Mouse (Mus musculus) kidney, embryonic 14.5 days (tissue): ENCODE measurements around the gene Meis2. TPM values are rescaled to one million over a fixed set of nuclear protein-coding genes. Genes with fewer than 3 reads are reported as not detected.

Experiments used
- ATAC-seq: fragments of 200-750 bp; cut with Nextera tagmentation; 2 replicates; pipeline ENCODE4 v1.8.0; 2017; ENCODE audit warnings: moderate number of reproducible peaks, mild to moderate bottlenecking, moderate TSS enrichment, moderate library complexity; ENCODE audit not compliant: low FRiP score, low TSS enrichment
- H3K27ac ChIP-seq: fragments of 300-500 bp; sonication (generic); 2 replicates; pipeline ENCODE4 v1.5.1; 2014; ENCODE audit warnings: low read depth, mild to moderate bottlenecking, low read length, moderate library complexity, mixed read lengths
- H3K27me3 ChIP-seq: fragments of 300-500 bp; sonication (generic); 2 replicates; pipeline ENCODE4 v1.6.1; 2014; ENCODE audit warnings: mild to moderate bottlenecking, low read length; ENCODE audit not compliant: control insufficient read depth, insufficient read depth
- H3K36me3 ChIP-seq: fragments of 300-500 bp; sonication (generic); 2 replicates; pipeline ENCODE4 v1.6.1; 2014; ENCODE audit warnings: low read length, mixed read lengths; ENCODE audit not compliant: control insufficient read depth, insufficient read depth
- H3K4me1 ChIP-seq: fragments of 300-500 bp; sonication (generic); 2 replicates; pipeline ENCODE4 v1.6.1; 2014; ENCODE audit warnings: low read length, mixed read lengths; ENCODE audit not compliant: control insufficient read depth, insufficient read depth
- H3K4me2 ChIP-seq: fragments of 300-500 bp; sonication (generic); replicated peaks from 2 replicates; pipeline ENCODE4 v1.6.1; 2014; ENCODE audit warnings: low read depth, mild to moderate bottlenecking, low read length
- H3K4me3 ChIP-seq: fragments of 300-500 bp; sonication (generic); 2 replicates; pipeline ENCODE4 v1.5.1; 2014; ENCODE audit warnings: mild to moderate bottlenecking, low read length
- H3K9ac ChIP-seq: fragments of 300-500 bp; sonication (generic); 2 replicates; pipeline ENCODE4 v1.6.1; 2014; ENCODE audit warnings: low read depth, mild to moderate bottlenecking, low read length, moderate library complexity
- H3K9me3 ChIP-seq: fragments of 300-500 bp; sonication (generic); 2 replicates; pipeline ENCODE4 v1.6.1; 2016; ENCODE audit warnings: low read length; ENCODE audit not compliant: control insufficient read depth
- WGBS: fragments of 180-500 bp; shearing (Covaris S2); extraction: QIAGEN DNeasy Blood & Tissue Kit; methylation state at CpG from one replicate; pipeline ENCODE4 v1.1.7; 2014; 5-methylcytosine and 5-hydroxymethylcytosine counted together
- polyA plus RNA-seq: library from polyadenylated mRNA; unstranded; fragments of >200 nt; fragmentation: Nextera tagmentation; extraction: Ambion mirVana; gene quantifications from 2 replicates; pipeline ENCODE4 v1.2.1, GENCODE M21; 2014

Meis2 gene
- polyA plus RNA-seq, 1 experiment from 2014 or later: 112 TPM

DNA sequence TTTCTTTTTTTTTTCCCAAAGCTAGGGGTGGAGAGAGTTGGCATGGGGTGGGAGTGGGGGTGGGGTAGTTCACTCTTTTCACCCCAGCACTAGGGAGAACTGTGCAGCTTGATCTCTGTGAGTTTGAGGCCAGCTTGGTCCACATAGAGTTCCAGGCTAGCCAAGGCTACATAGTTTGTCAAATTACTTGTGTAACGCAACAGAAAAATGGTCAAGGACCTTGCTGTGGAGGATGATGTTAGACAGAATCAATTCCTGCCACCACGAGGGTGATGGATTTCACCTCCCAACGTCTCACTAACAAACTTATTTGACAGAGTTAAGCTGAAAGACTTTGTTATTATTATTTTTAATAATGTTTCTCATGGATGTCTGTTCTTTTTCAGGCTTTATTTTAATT, 139.9 kb downstream of the Meis2 start:
- no peaks in the 10 kb centered on the region for H3K27me3 ChIP-seq
- H3K27ac ChIP-seq: no peak overlapping the region
- ATAC-seq: no peak
- no peaks in the 10 kb centered on the region for H3K9me3 ChIP-seq
- H3K9ac ChIP-seq: no peak overlapping the region
- no peaks in the 10 kb centered on the region for H3K4me1 ChIP-seq
- 71% methylated on average over 3 of the region's 3 CpGs for WGBS
- no peak overlapping the region for H3K4me2 ChIP-seq
- no peak overlapping the region for H3K4me3 ChIP-seq
- H3K36me3 ChIP-seq: peaks cover 10% of the 10 kb centered on the region; the same call in 1 of the 2 replicates

DNA sequence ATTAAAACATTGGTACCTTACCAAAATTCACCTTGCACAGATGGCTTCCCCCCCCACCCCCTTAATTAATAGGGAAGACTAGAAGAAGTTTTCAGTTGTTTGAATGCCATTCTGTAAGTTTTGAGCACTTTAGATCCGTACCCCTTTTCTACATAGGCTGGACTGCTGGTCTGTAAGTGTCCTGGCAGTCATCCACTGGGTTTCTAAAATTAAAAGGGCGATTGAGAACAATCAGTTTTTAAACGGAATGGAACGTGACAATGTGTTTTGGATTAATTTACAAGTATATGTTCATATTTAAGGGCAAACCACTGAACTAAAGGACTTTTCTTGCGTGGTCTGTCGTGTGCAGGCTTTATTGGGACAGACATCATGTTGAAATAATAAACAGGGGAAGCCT, 141.2 kb downstream of the Meis2 start:
- Histone ChIP-seq H3K4me2 (no peak overlapping the region), H3K27ac (no peak overlapping the region), H3K4me1 (no peaks in the 10 kb centered on the region), H3K27me3 (no peaks in the 10 kb centered on the region), H3K9ac (no peak overlapping the region), H3K4me3 (no peak overlapping the region), H3K9me3 (no peaks in the 10 kb centered on the region), H3K36me3 (peaks cover 20% of the 10 kb centered on the region; the same call in 1 of the 2 replicates)
- ATAC-seq: no peak
- 87% methylated on average over 6 of the region's 6 CpGs for WGBS

DNA sequence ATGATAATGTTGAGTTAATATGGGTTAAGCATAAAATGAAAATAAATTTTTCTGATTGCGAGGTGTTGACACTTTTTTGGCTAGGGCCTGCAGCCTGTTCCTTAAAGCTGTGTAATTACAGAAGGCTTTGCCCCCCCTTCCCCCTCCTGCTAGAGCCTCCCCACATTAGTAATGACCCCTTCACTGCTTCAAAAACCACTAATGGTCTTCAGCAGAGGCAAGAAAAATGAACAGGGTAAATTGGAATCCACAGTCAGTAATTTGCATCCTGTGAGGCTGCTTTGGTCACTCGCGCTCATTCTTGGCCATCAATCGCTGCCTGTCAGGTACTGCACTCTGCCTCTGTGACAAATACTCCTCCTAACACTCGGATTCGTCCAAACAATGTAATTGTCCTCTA, 142.4 kb downstream of the Meis2 start:
- no peak overlapping the region for H3K9ac ChIP-seq
- H3K27ac ChIP-seq: no peak overlapping the region
- no peaks in the 10 kb centered on the region for H3K9me3 ChIP-seq
- H3K36me3 ChIP-seq: peaks cover 32% of the 10 kb centered on the region; the same call in 1 of the 2 replicates
- no peak overlapping the region for H3K4me3 ChIP-seq
- H3K4me1 ChIP-seq: no peaks in the 10 kb centered on the region
- 35% methylated on average over 6 of the region's 6 CpGs for WGBS
- ATAC-seq: no peak
- H3K27me3 ChIP-seq: no peaks in the 10 kb centered on the region
- no peak overlapping the region for H3K4me2 ChIP-seq

DNA sequence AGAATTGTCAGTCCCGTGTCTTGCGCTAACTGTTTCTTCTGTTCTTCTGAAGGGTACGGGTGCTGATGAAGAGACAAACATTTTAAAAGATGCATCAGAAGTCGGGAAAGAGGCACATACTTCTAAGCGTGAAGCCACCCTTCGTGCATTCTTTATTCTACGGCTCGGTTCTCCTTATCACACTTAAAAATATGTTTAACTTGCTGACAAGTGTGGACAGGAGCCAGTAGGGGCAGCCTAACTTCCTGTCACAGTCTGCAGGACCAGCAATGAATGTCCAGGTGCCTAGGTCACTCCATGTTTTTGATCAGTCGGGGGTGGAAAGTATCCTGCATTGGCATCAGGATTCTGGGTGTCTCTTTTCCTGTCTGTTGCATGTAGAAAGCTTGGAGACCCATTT, 144.0 kb downstream of the Meis2 start:
- Histone ChIP-seq H3K9ac (no peak overlapping the region), H3K4me1 (no peaks in the 10 kb centered on the region), H3K4me2 (no peak overlapping the region), H3K27ac (no peak overlapping the region), H3K27me3 (no peaks in the 10 kb centered on the region), H3K9me3 (no peaks in the 10 kb centered on the region), H3K4me3 (no peak overlapping the region), H3K36me3 (peaks cover 39% of the 10 kb centered on the region; the same call in 1 of the 2 replicates)
- no peak for ATAC-seq
- 78% methylated on average over 9 of the region's 9 CpGs for whole genome bisulfite sequencing

DNA sequence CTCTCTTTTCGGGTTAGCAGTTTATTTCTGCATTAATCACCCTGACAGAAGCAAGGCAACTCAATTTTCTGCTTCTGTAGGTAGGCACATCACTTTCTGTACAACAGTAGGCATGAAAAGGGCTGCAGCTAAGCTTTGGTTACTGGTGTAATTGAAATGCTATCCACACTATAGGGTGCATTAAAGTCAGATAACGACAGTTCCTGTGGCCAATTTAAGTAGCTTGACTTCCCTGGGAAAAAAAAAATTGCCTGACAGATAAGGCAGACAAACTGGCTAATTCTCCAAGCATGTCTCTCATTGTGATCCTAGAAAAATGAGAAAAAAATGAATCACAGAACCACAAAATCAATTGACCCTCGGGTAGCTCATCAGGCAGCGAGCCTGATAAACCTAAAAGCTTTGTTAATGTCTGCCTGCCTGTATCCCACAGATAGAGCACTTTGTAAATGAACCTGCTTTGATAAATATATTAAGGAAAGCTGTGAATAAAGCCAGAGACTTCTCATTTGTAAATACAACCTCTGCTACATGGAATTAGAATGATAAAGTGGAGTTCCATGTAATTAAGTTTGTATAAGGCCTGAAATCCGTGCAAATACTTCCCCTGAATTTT, 145.2 kb downstream of the Meis2 start:
- no peak overlapping the region for H3K4me3 ChIP-seq
- peaks cover 41% of the 10 kb centered on the region; the same call in 1 of the 2 replicates for H3K36me3 ChIP-seq
- no peak overlapping the region for H3K9ac ChIP-seq
- WGBS: 68% methylated on average over 5 of the region's 5 CpGs
- 0 out of 2 replicates have a peak, but pooled peaks cover 3% of the 10 kb centered on the region for H3K4me1 ChIP-seq
- H3K9me3 ChIP-seq: no peaks in the 10 kb centered on the region
- no peak overlapping the region for H3K4me2 ChIP-seq
- no peak for ATAC-seq
- no peaks in the 10 kb centered on the region for H3K27me3 ChIP-seq
- H3K27ac ChIP-seq: no peak overlapping the region

DNA sequence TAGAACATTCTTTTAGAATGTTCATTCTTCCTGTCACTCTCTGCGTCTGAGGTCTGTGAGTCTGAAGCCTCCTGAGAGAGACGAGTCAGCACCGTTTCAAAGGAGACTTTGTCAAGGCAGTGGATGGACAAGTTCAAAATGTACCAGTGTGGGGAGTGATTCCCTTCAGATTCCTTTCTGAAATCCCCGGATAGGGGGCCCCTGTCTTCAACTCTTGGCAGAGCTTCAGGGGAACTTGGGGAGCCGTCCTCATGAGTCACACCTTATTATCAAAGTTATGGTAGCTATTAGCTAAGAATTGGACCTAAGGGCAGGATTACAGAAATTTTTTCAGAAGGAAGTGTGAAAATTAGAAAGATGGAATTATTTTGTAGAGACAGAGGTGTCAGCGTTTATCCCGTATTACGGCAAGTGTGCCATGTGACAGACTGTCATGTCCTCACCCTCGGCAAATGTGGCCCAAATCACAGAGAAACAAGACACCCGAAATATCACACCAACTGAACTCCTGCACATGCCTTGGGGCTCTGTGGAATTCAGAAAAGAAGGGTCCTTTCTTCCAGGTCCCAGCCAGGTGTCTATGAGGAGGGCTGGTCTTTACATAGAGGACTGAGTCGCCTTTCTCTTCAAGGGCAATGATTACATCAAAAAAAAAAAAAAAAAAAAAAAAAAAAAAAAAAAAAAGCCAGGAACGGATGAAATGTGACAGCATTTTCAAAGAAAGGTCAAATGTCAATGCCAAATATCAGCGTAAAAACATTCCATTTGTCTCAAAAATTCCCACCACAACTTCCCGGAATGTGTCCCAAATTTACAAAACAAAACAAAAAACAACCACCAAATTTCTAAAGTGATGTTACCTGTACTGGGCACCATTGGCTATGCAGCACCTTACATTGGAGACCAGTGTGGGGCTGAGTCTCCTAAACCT, 146.2 kb downstream of the Meis2 start:
- Histone ChIP-seq H3K9me3 (no peaks in the 10 kb centered on the region), H3K9ac (no peak overlapping the region), H3K36me3 (peaks cover 41% of the 10 kb centered on the region; the same call in 1 of the 2 replicates), H3K4me1 (0 out of 2 replicates have a peak, but pooled peaks cover 3% of the 10 kb centered on the region), H3K27me3 (no peaks in the 10 kb centered on the region), H3K27ac (no peak overlapping the region), H3K4me3 (no peak overlapping the region), H3K4me2 (no peak overlapping the region)
- WGBS: 79% methylated on average over 14 of the region's 14 CpGs
- no peak for ATAC-seq

DNA sequence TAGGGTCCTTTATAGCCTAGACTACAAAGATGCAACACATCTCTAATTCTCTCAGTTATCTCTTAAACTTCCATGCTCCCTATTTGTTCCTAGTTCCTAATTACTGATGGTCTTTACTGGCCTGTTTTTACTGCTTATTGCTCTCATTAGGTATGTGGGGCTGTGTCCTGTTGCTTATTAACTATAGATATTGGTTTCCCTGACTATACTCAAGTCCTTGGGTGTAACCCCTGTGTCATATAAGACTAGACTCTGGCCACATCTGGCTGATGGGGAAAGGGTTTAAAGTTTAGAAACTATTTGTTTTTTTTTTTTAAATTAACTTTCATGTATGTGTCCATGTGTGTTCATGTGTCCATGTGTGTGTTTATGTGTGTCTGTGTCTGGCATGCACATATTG, 147.1 kb downstream of the Meis2 start:
- H3K27me3 ChIP-seq: no peaks in the 10 kb centered on the region
- no peaks in the 10 kb centered on the region for H3K9me3 ChIP-seq
- 0 out of 2 replicates have a peak, but pooled peaks cover 3% of the 10 kb centered on the region for H3K4me1 ChIP-seq
- no peak overlapping the region for H3K27ac ChIP-seq
- ATAC-seq: no peak
- no peak overlapping the region for H3K9ac ChIP-seq
- H3K4me2 ChIP-seq: no peak overlapping the region
- H3K36me3 ChIP-seq: peaks cover 41% of the 10 kb centered on the region; the same call in 1 of the 2 replicates
- H3K4me3 ChIP-seq: no peak overlapping the region

DNA sequence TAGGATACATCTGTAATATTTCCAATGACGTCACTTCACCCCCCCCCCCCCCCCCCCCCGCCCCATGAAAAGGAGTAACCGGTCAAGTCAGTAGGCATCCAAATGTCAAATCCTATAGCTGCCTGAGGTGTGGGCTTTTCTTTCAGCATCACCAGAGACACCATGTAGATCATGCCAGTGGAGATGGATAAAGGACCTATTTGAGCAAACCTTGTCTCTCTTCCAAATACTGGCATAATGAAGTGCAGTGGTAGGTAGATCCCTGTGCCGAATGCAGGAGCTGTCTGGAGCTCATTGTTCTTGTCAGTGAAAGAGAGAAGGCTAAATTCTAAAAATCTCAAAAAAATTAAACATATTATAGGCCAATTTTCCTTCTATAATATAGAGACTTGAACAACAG, 151.1 kb downstream of the Meis2 start:
- no peak overlapping the region for H3K27ac ChIP-seq
- H3K36me3 ChIP-seq: peaks cover 33% of the 10 kb centered on the region; the same call in 1 of the 2 replicates
- H3K9me3 ChIP-seq: no peaks in the 10 kb centered on the region
- H3K27me3 ChIP-seq: no peaks in the 10 kb centered on the region
- 0 out of 2 replicates have a peak, but pooled peaks cover 3% of the 10 kb centered on the region for H3K4me1 ChIP-seq
- WGBS: 69% methylated on average over 3 of the region's 4 CpGs
- no peak overlapping the region for H3K4me3 ChIP-seq
- no peak for ATAC-seq
- H3K9ac ChIP-seq: no peak overlapping the region
- no peak overlapping the region for H3K4me2 ChIP-seq
